Mouse (Mus musculus): Measurements from ENCODE around the gene Ankrd12. TPM values are rescaled to one million over a fixed set of nuclear protein-coding genes. Genes with fewer than 3 reads are reported as not detected.
A peak's percentile ranks its signal among the peaks of the same experiment; 100 is the strongest.

Gene Ankrd12
- total and polyA plus RNA-seq, 3 experiments = 5.9 to 74.8 (median 67.7) TPM

GRCm38 (mm10) chr17:65956140-65956539 lies 120.7 kb downstream of the Ankrd12 start:
- Histone ChIP-seq H3K4me3 (ENCODE audit: low read depth, low read length) (no peak overlapping the region), H3K36me3 (replicated peaks) (no peaks in the 10 kb centered on the region), H3K27me3 (ENCODE audit: insufficient read depth, low read length) (no peaks in the 10 kb centered on the region), H3K4me1 (ENCODE audit: insufficient read depth, low read depth, low read length) (peaks cover 71% of the 10 kb centered on the region), H3K9me3 (replicated peaks) (no peaks in the 10 kb centered on the region)
- no peak for DNase-seq (ENCODE audit: low spot score)
- no peak for ATAC-seq (ENCODE audit: extremely low read depth, insufficient number of reproducible peaks, low FRiP score, poor library complexity, severe bottlenecking)
- TF ChIP-seq TAL1 (conservative IDR thresholded peaks at IDR 0.05; ENCODE audit: low read depth, low read length) (no peak), POLR2AphosphoS5 (IDR thresholded peaks at IDR 0.05; ENCODE audit: insufficient replicate concordance, low read depth, low read length) (no peak), GATA1 (IDR thresholded peaks at IDR 0.05; ENCODE audit: borderline replicate concordance, low read length) (no peak), GATA2 (IDR thresholded peaks at IDR 0.05; ENCODE audit: borderline replicate concordance, low read depth, low read length) (no peak), CTCF (IDR thresholded peaks at IDR 0.05; ENCODE audit: low read depth, low read length) (no peak)

- Histone ChIP-seq H3K36me3 (replicated peaks) (peaks cover 5% of the 10 kb centered on the region), H3K4me3 (ENCODE audit: low read depth, low read length) (peak overlapping the region; percentile 48; the same call in 1 of the 2 replicates), H3K27me3 (ENCODE audit: insufficient read depth, low read length) (no peaks in the 10 kb centered on the region), H3K4me1 (ENCODE audit: insufficient read depth, low read depth, low read length) (peaks cover 80% of the 10 kb centered on the region), H3K9me3 (replicated peaks) (no peaks in the 10 kb centered on the region)
- TF ChIP-seq GATA2 (IDR thresholded peaks at IDR 0.05; ENCODE audit: borderline replicate concordance, low read depth, low read length) (no peak), TAL1 (conservative IDR thresholded peaks at IDR 0.05; ENCODE audit: low read depth, low read length) (no peak), GATA1 (IDR thresholded peaks at IDR 0.05; ENCODE audit: borderline replicate concordance, low read length) (no peak), POLR2AphosphoS5 (IDR thresholded peaks at IDR 0.05; ENCODE audit: insufficient replicate concordance, low read depth, low read length) (no peak), CTCF (IDR thresholded peaks at IDR 0.05; ENCODE audit: low read depth, low read length) (no peak)
- ATAC-seq (ENCODE audit: extremely low read depth, insufficient number of reproducible peaks, low FRiP score, poor library complexity, severe bottlenecking) (no peak), DNase-seq (ENCODE audit: low spot score) (no peak)
Observed at GRCm38 (mm10) chr17:65953959-65954358, 122.9 kb downstream of the Ankrd12 start.

GRCm38 (mm10) chr17:65952083-65952482 lies 124.8 kb downstream of the Ankrd12 start:
- TF ChIP-seq CTCF (IDR thresholded peaks at IDR 0.05; ENCODE audit: low read depth, low read length) (no peak), TAL1 (conservative IDR thresholded peaks at IDR 0.05; ENCODE audit: low read depth, low read length) (no peak), GATA1 (IDR thresholded peaks at IDR 0.05; ENCODE audit: borderline replicate concordance, low read length) (no peak), POLR2AphosphoS5 (IDR thresholded peaks at IDR 0.05; ENCODE audit: insufficient replicate concordance, low read depth, low read length) (no peak), GATA2 (IDR thresholded peaks at IDR 0.05; ENCODE audit: borderline replicate concordance, low read depth, low read length) (no peak)
- DNase-seq (ENCODE audit: low spot score) (peak; percentile 36), ATAC-seq (ENCODE audit: extremely low read depth, insufficient number of reproducible peaks, low FRiP score, poor library complexity, severe bottlenecking) (peak; percentile 31; the same call in 1 of the 2 replicates)
- Histone ChIP-seq H3K4me3 (ENCODE audit: low read depth, low read length) (no peak overlapping the region), H3K9me3 (replicated peaks) (no peaks in the 10 kb centered on the region), H3K27me3 (ENCODE audit: insufficient read depth, low read length) (no peaks in the 10 kb centered on the region), H3K4me1 (ENCODE audit: insufficient read depth, low read depth, low read length) (peaks cover 72% of the 10 kb centered on the region), H3K36me3 (replicated peaks) (peaks cover 21% of the 10 kb centered on the region)

GRCm38 (mm10) chr17:65950622-65951404 lies 126.1 kb downstream of the Ankrd12 start, which contains the start of gene Twsg1:
Gene Twsg1, minus strand, starts transcription at chr17:65951226.
- Histone ChIP-seq H3K9me3 (replicated peaks) (no peaks in the 10 kb centered on the region), H3K36me3 (replicated peaks) (peaks cover 28% of the 10 kb centered on the region), H3K4me3 (ENCODE audit: low read depth, low read length) (peak within 1 kb of the TSS; percentile 85), H3K27me3 (ENCODE audit: insufficient read depth, low read length) (no peaks in the 10 kb centered on the region), H3K4me1 (ENCODE audit: insufficient read depth, low read depth, low read length) (peaks cover 64% of the 10 kb centered on the region)
- DNase-seq (ENCODE audit: low spot score) (peak; percentile 94), ATAC-seq (ENCODE audit: extremely low read depth, insufficient number of reproducible peaks, low FRiP score, poor library complexity, severe bottlenecking) (peak; percentile 60)
- TF ChIP-seq GATA1 (IDR thresholded peaks at IDR 0.05; ENCODE audit: borderline replicate concordance, low read length) = no peak
- no peak for TF ChIP-seq GATA2 (IDR thresholded peaks at IDR 0.05; ENCODE audit: borderline replicate concordance, low read depth, low read length)
- TF ChIP-seq POLR2AphosphoS5 (IDR thresholded peaks at IDR 0.05; ENCODE audit: insufficient replicate concordance, low read depth, low read length) = no peak
- no peak for TF ChIP-seq TAL1 (conservative IDR thresholded peaks at IDR 0.05; ENCODE audit: low read depth, low read length)
- TF ChIP-seq CTCF (IDR thresholded peaks at IDR 0.05; ENCODE audit: low read depth, low read length) = no peak

GRCm38 (mm10) chr17:65950183-65950582 lies 126.7 kb downstream of the Ankrd12 start:
- H3K4me3 ChIP-seq (ENCODE audit: low read depth, low read length) = peak overlapping the region; percentile 85
- peaks cover 63% of the 10 kb centered on the region for H3K4me1 ChIP-seq (ENCODE audit: insufficient read depth, low read depth, low read length)
- no peaks in the 10 kb centered on the region for H3K9me3 ChIP-seq (replicated peaks)
- H3K36me3 ChIP-seq (replicated peaks) = peaks cover 31% of the 10 kb centered on the region
- no peaks in the 10 kb centered on the region for H3K27me3 ChIP-seq (ENCODE audit: insufficient read depth, low read length)
- TF ChIP-seq CTCF (IDR thresholded peaks at IDR 0.05; ENCODE audit: low read depth, low read length) (no peak), GATA2 (IDR thresholded peaks at IDR 0.05; ENCODE audit: borderline replicate concordance, low read depth, low read length) (no peak), POLR2AphosphoS5 (IDR thresholded peaks at IDR 0.05; ENCODE audit: insufficient replicate concordance, low read depth, low read length) (no peak), TAL1 (conservative IDR thresholded peaks at IDR 0.05; ENCODE audit: low read depth, low read length) (no peak), GATA1 (IDR thresholded peaks at IDR 0.05; ENCODE audit: borderline replicate concordance, low read length) (no peak)
- DNase-seq (ENCODE audit: low spot score) (no peak), ATAC-seq (ENCODE audit: extremely low read depth, insufficient number of reproducible peaks, low FRiP score, poor library complexity, severe bottlenecking) (no peak)

GRCm38 (mm10) chr17:65947307-65947706 lies 129.6 kb downstream of the Ankrd12 start:
- no peaks in the 10 kb centered on the region for H3K27me3 ChIP-seq (ENCODE audit: insufficient read depth, low read length)
- H3K9me3 ChIP-seq (replicated peaks) = no peaks in the 10 kb centered on the region
- ATAC-seq (ENCODE audit: extremely low read depth, insufficient number of reproducible peaks, low FRiP score, poor library complexity, severe bottlenecking) (no peak), DNase-seq (ENCODE audit: low spot score) (no peak)
- peaks cover 45% of the 10 kb centered on the region for H3K4me1 ChIP-seq (ENCODE audit: insufficient read depth, low read depth, low read length)
- no peak overlapping the region for H3K4me3 ChIP-seq (ENCODE audit: low read depth, low read length)
- H3K36me3 ChIP-seq (replicated peaks) = peaks cover 53% of the 10 kb centered on the region
- TF ChIP-seq POLR2AphosphoS5 (IDR thresholded peaks at IDR 0.05; ENCODE audit: insufficient replicate concordance, low read depth, low read length) (no peak), CTCF (IDR thresholded peaks at IDR 0.05; ENCODE audit: low read depth, low read length) (no peak), GATA1 (IDR thresholded peaks at IDR 0.05; ENCODE audit: borderline replicate concordance, low read length) (no peak), TAL1 (conservative IDR thresholded peaks at IDR 0.05; ENCODE audit: low read depth, low read length) (no peak), GATA2 (IDR thresholded peaks at IDR 0.05; ENCODE audit: borderline replicate concordance, low read depth, low read length) (no peak)

Measured in G1E (cell line).